Mouse (Mus musculus): Measurements from ENCODE around the gene Eno3. TPM values are rescaled to one million over a fixed set of nuclear protein-coding genes. Genes with fewer than 3 reads are reported as not detected.

Gene Eno3
- total and polyA plus RNA-seq, 2 experiments from 2014 or later = 7.6 to 9.9 TPM

DNA sequence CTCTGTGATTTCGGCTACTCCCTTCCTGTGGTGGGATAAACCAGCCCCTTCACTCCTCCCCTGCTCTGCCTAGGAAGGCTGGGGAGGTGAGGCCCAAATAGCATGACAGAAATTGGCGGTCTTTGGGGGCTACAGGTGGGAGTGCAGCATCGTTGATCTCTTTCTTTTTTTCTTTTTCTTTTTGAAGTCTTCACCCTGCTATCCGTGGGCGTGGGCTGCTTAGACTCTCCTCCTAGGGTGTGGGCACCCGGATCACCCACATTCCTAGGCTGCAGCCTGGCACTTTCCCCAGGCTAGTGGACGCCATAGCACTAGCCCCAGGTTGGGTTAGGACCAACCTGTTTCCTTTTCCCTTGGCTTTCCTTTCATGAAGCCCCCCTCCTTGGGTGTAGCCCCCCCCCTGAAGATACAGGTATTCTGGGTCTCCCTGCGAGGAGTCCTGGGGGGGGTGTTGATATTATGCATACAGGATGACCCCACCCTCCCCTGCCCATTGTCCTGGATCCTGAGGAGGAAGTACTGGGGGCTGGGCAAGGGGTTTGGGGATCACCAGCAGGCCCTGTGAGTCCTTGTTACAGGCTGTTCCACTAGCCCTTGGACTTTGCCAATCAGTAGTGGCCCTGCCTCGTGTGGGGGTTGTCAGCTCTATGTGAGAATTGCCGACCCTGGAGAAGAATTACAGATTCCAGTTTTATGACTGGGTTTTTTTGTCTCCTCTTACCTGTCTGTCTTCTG, 44.4 kb downstream of the Eno3 start:
- no peak for TF ChIP-seq CTCF (IDR thresholded peaks at IDR 0.05)
- WGBS = 14% methylated on average over 10 of the region's 10 CpGs
- H3K4me3 ChIP-seq (ENCODE audit: low read depth, low read length) = peak overlapping the region; percentile 98
- H3K4me1 ChIP-seq (ENCODE audit: insufficient read depth, low read length) = peaks cover 9% of the 10 kb centered on the region; the same call in 1 of the 2 replicates
- H3K36me3 ChIP-seq (ENCODE audit: insufficient read depth, low read length) = peaks cover 32% of the 10 kb centered on the region
- DNase-seq (ENCODE audit: low spot score) (no peak), ATAC-seq (ENCODE audit: low FRiP score) (no peak)
- no peak overlapping the region for H3K27ac ChIP-seq (ENCODE audit: low read depth, low read length)
- peak overlapping the region; percentile 82 for H3K4me2 ChIP-seq (ENCODE audit: low read depth, low read length, poor library complexity, severe bottlenecking)
- no peaks in the 10 kb centered on the region for H3K9me3 ChIP-seq (ENCODE audit: low read length)
- no peaks in the 10 kb centered on the region for H3K27me3 ChIP-seq (ENCODE audit: insufficient read depth, low read length)
- H3K9ac ChIP-seq (replicated peaks; ENCODE audit: low read length, poor library complexity, severe bottlenecking) = peak overlapping the region; percentile 95

DNA sequence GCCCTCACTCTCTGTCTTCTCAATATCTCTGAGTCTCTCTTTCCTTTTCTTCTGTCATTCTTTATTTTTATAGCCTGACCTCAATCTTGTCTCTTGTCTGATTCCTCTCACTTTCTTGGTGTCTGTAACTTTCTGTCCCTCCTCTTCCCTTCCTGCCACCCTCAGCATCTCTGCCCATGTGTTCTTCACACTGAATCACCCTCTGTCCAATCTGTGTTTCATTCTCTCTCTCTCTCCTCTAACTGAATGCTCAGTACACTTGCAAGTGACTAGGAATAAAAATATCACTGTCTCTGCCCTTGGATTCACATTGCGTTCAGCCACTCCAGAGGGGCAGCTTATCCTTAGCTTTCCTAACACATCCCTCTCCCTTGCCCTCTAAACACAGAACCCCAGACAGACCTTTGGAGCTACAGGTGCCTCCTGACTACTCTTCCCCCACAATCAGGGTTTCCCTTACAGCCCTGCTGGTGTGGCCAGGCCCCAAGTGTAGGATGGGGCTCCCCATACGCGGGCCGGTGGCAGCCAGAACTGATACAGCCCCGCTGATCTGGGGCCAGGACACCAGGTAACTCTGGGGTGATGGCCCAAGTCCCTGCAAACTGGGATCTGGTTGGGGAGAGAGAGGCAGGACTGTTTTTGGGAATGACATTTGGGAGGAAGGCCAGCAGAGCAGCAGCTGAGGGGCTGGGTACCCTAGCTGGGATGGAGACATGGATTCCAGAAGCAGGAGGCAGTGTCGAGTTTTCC, 45.2 kb downstream of the Eno3 start:
- TF ChIP-seq CTCF (IDR thresholded peaks at IDR 0.05) = no peak
- peaks cover 9% of the 10 kb centered on the region; the same call in 1 of the 2 replicates for H3K4me1 ChIP-seq (ENCODE audit: insufficient read depth, low read length)
- peak overlapping the region; percentile 95 for H3K9ac ChIP-seq (replicated peaks; ENCODE audit: low read length, poor library complexity, severe bottlenecking)
- peak overlapping the region; percentile 82 for H3K4me2 ChIP-seq (ENCODE audit: low read depth, low read length, poor library complexity, severe bottlenecking)
- 75% methylated on average over 6 of the region's 6 CpGs for WGBS
- H3K27me3 ChIP-seq (ENCODE audit: insufficient read depth, low read length) = no peaks in the 10 kb centered on the region
- ATAC-seq (ENCODE audit: low FRiP score) (no peak), DNase-seq (ENCODE audit: low spot score) (no peak)
- no peaks in the 10 kb centered on the region for H3K9me3 ChIP-seq (ENCODE audit: low read length)
- H3K4me3 ChIP-seq (ENCODE audit: low read depth, low read length) = peak overlapping the region; percentile 98; the same call in 1 of the 2 replicates
- H3K27ac ChIP-seq (ENCODE audit: low read depth, low read length) = no peak overlapping the region
- peaks cover 39% of the 10 kb centered on the region for H3K36me3 ChIP-seq (ENCODE audit: insufficient read depth, low read length)

DNA sequence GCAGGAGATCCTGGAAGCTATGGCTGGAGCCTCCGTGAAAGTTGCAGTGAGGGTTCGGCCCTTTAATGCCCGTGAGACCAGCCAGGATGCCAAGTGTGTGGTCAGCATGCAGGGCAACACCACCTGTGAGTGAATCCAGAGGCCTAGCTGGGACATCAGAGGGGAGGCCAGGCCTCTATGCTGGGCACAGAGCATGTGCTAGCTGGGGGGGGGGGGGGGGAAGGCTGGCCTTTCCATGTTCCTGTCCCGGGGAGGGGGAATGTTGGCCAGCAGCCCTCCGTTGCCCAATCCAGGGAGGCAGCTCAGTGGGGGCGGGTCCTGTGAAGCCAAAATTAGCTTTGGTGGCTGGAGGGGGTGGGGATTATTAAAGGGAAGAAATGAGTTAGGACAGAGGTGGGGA, 45.8 kb downstream of the Eno3 start:
- ATAC-seq (ENCODE audit: low FRiP score) = no peak
- Histone ChIP-seq H3K4me1 (ENCODE audit: insufficient read depth, low read length) (peaks cover 9% of the 10 kb centered on the region; the same call in 1 of the 2 replicates), H3K9ac (replicated peaks; ENCODE audit: low read length, poor library complexity, severe bottlenecking) (peak overlapping the region; percentile 95), H3K36me3 (ENCODE audit: insufficient read depth, low read length) (peaks cover 44% of the 10 kb centered on the region), H3K9me3 (ENCODE audit: low read length) (no peaks in the 10 kb centered on the region), H3K27ac (ENCODE audit: low read depth, low read length) (no peak overlapping the region), H3K4me2 (ENCODE audit: low read depth, low read length, poor library complexity, severe bottlenecking) (0 out of 2 replicates have a peak overlapping the region, but pooled peaks have one; percentile 82), H3K27me3 (ENCODE audit: insufficient read depth, low read length) (no peaks in the 10 kb centered on the region), H3K4me3 (ENCODE audit: low read depth, low read length) (peak overlapping the region; percentile 2; the same call in 1 of the 2 replicates)
- no peak for TF ChIP-seq CTCF (IDR thresholded peaks at IDR 0.05)
- no peak for DNase-seq (ENCODE audit: low spot score)
- WGBS = 69% methylated on average over 6 of the region's 6 CpGs

DNA sequence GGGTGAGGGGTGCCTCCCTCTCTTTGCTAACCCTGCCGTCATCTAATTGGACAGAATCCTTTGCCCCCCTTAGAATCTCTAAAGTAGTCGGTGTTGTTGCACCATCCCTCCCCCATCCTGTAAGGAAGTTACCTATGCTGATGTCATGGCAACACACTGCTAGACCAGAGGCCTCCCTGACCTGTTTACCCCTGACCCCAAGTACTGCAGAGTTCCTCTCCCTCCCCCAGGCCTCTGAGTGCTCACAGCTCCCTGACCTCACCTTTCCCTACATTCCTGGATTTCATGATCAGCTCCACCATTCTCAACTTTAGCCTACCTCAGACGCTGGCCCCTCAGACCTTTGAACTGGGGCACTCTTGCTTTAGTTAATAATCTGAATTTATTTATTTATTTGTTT, 49.1 kb downstream of the Eno3 start:
- WGBS = 86% methylated on average over 3 of the region's 3 CpGs
- no peak overlapping the region for H3K9ac ChIP-seq (replicated peaks; ENCODE audit: low read length, poor library complexity, severe bottlenecking)
- ATAC-seq (ENCODE audit: low FRiP score) (no peak), DNase-seq (ENCODE audit: low spot score) (no peak)
- no peak overlapping the region for H3K27ac ChIP-seq (ENCODE audit: low read depth, low read length)
- H3K4me3 ChIP-seq (ENCODE audit: low read depth, low read length) = no peak overlapping the region
- peaks cover 9% of the 10 kb centered on the region; the same call in 1 of the 2 replicates for H3K4me1 ChIP-seq (ENCODE audit: insufficient read depth, low read length)
- H3K36me3 ChIP-seq (ENCODE audit: insufficient read depth, low read length) = peaks cover 72% of the 10 kb centered on the region
- no peaks in the 10 kb centered on the region for H3K9me3 ChIP-seq (ENCODE audit: low read length)
- H3K27me3 ChIP-seq (ENCODE audit: insufficient read depth, low read length) = no peaks in the 10 kb centered on the region
- TF ChIP-seq CTCF (IDR thresholded peaks at IDR 0.05) = no peak
- no peak overlapping the region for H3K4me2 ChIP-seq (ENCODE audit: low read depth, low read length, poor library complexity, severe bottlenecking)

DNA sequence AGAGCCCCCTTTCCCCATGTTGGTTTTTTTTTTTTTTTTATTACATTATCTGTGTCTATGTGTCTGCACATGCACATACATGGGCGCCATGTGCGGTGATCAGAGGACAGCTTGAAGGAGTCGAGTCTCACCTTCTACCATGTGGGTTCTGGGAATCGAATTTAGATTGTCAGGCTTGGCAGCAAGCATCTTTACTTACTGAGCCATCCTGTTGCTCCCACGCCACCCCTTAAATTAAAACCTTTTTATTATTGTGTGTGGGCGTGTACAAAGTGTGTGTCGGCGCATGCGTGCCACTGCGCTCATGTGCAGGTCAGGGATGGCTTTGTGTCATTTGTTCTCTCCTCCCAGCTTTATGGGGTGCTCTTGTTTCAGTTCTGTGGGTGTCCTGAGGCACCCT, 54.0 kb downstream of the Eno3 start:
- peaks cover 60% of the 10 kb centered on the region for H3K36me3 ChIP-seq (ENCODE audit: insufficient read depth, low read length)
- no peak overlapping the region for H3K9ac ChIP-seq (replicated peaks; ENCODE audit: low read length, poor library complexity, severe bottlenecking)
- no peaks in the 10 kb centered on the region for H3K27me3 ChIP-seq (ENCODE audit: insufficient read depth, low read length)
- no peaks in the 10 kb centered on the region for H3K9me3 ChIP-seq (ENCODE audit: low read length)
- H3K4me2 ChIP-seq (ENCODE audit: low read depth, low read length, poor library complexity, severe bottlenecking) = no peak overlapping the region
- no peak for DNase-seq (ENCODE audit: low spot score)
- H3K4me1 ChIP-seq (ENCODE audit: insufficient read depth, low read length) = no peaks in the 10 kb centered on the region
- TF ChIP-seq CTCF (IDR thresholded peaks at IDR 0.05) = no peak
- H3K27ac ChIP-seq (ENCODE audit: low read depth, low read length) = no peak overlapping the region
- H3K4me3 ChIP-seq (ENCODE audit: low read depth, low read length) = no peak overlapping the region
- 95% methylated on average over 10 of the region's 10 CpGs for WGBS
- ATAC-seq (ENCODE audit: low FRiP score) = no peak

Small RNA genes lying within 50 kb of the gene (microRNA-seq; reads per million reads assigned to microRNA genes)
- gene Mir6925 (ENCODE audit: borderline number of aligned reads) = not detected

Other genes starting within 250 kb of the Eno3 start
- 35.6 and 55.1 TPM in 2 replicates for gene Pelp1, start 247.2 kb upstream of the Eno3 start, total RNA-seq (2014; rRNA removed)
- 28.0 and 28.3 TPM in 2 replicates for gene Pelp1, start 247.2 kb upstream of the Eno3 start, polyA plus RNA-seq (2015; fragmentation: Nextera tagmentation; extraction: Ambion mirVana)
- 99.9 and 119 TPM in 2 replicates for gene Arrb2, start 224.6 kb upstream of the Eno3 start, total RNA-seq (2014; rRNA removed)
- gene Arrb2, start 224.6 kb upstream of the Eno3 start, polyA plus RNA-seq (2015; fragmentation: Nextera tagmentation; extraction: Ambion mirVana) = 55.0 and 55.6 TPM in 2 replicates
- gene Med11, start 205.3 kb upstream of the Eno3 start, total RNA-seq (2014; rRNA removed) = 23.7 and 30.1 TPM in 2 replicates
- 28.2 and 36.8 TPM in 2 replicates for gene Med11, start 205.3 kb upstream of the Eno3 start, polyA plus RNA-seq (2015; fragmentation: Nextera tagmentation; extraction: Ambion mirVana)
- 0.44 and 0.71 TPM in 2 replicates for gene Zmynd15, start 197.8 kb upstream of the Eno3 start, total RNA-seq (2014; rRNA removed)
- gene Zmynd15, start 197.8 kb upstream of the Eno3 start, polyA plus RNA-seq (2015; fragmentation: Nextera tagmentation; extraction: Ambion mirVana) = 0.47 and 0.70 TPM in 2 replicates
- gene Cxcl16, start 197.2 kb upstream of the Eno3 start, total RNA-seq (2014; rRNA removed) = 1.2 and 1.9 TPM in 2 replicates
- 3.1 and 3.2 TPM in 2 replicates for gene Cxcl16, start 197.2 kb upstream of the Eno3 start, polyA plus RNA-seq (2015; fragmentation: Nextera tagmentation; extraction: Ambion mirVana)
- 7.4 and 12.1 TPM in 2 replicates for gene Tm4sf5, start 152.0 kb upstream of the Eno3 start, total RNA-seq (2014; rRNA removed)
- gene Tm4sf5, start 152.0 kb upstream of the Eno3 start, polyA plus RNA-seq (2015; fragmentation: Nextera tagmentation; extraction: Ambion mirVana) = 18.8 and 19.8 TPM in 2 replicates
- not detected in 2 replicates for gene Vmo1, start 142.6 kb upstream of the Eno3 start, total RNA-seq (2014; rRNA removed)
- gene Vmo1, start 142.6 kb upstream of the Eno3 start, polyA plus RNA-seq (2015; fragmentation: Nextera tagmentation; extraction: Ambion mirVana) = 0.53 and 0.65 TPM in 2 replicates
- not detected in 2 replicates for gene Gltpd2, start 138.0 kb upstream of the Eno3 start, total RNA-seq (2014; rRNA removed)
- gene Gltpd2, start 138.0 kb upstream of the Eno3 start, polyA plus RNA-seq (2015; fragmentation: Nextera tagmentation; extraction: Ambion mirVana) = 0.21 and 0.25 TPM in 2 replicates
- gene Psmb6, start 131.8 kb upstream of the Eno3 start, total RNA-seq (2014; rRNA removed) = 455 and 493 TPM in 2 replicates
- 818 and 874 TPM in 2 replicates for gene Psmb6, start 131.8 kb upstream of the Eno3 start, polyA plus RNA-seq (2015; fragmentation: Nextera tagmentation; extraction: Ambion mirVana)
- gene Gm40193, start 124.3 kb upstream of the Eno3 start, total RNA-seq (2014; rRNA removed) = not detected in 2 replicates
- gene Gm40193, start 124.3 kb upstream of the Eno3 start, polyA plus RNA-seq (2015; fragmentation: Nextera tagmentation; extraction: Ambion mirVana) = not detected in 2 replicates
- 46.8 and 71.5 TPM in 2 replicates for gene Pld2, start 117.1 kb upstream of the Eno3 start, total RNA-seq (2014; rRNA removed)
- gene Pld2, start 117.1 kb upstream of the Eno3 start, polyA plus RNA-seq (2015; fragmentation: Nextera tagmentation; extraction: Ambion mirVana) = 18.0 and 19.4 TPM in 2 replicates
- gene Mink1, start 94.3 kb upstream of the Eno3 start, total RNA-seq (2014; rRNA removed) = 80.9 and 82.1 TPM in 2 replicates
- 15.6 and 17.1 TPM in 2 replicates for gene Mink1, start 94.3 kb upstream of the Eno3 start, polyA plus RNA-seq (2015; fragmentation: Nextera tagmentation; extraction: Ambion mirVana)
- not detected in 2 replicates for gene 4930544D05Rik, start 41.4 kb upstream of the Eno3 start, total RNA-seq (2014; rRNA removed)
- gene 4930544D05Rik, start 41.4 kb upstream of the Eno3 start, polyA plus RNA-seq (2015; fragmentation: Nextera tagmentation; extraction: Ambion mirVana) = not detected in 2 replicates
- gene Chrne, start 38.0 kb upstream of the Eno3 start, total RNA-seq (2014; rRNA removed) = not detected in 2 replicates
- gene Chrne, start 38.0 kb upstream of the Eno3 start, polyA plus RNA-seq (2015; fragmentation: Nextera tagmentation; extraction: Ambion mirVana) = 0.78 and 1.1 TPM in 2 replicates
- gene Gp1ba, start 18.1 kb upstream of the Eno3 start, total RNA-seq (2014; rRNA removed) = not detected in 2 replicates
- gene Gp1ba, start 18.1 kb upstream of the Eno3 start, polyA plus RNA-seq (2015; fragmentation: Nextera tagmentation; extraction: Ambion mirVana) = 0.16 and 0.29 TPM in 2 replicates
- gene Rnf167, start 10.0 kb upstream of the Eno3 start, total RNA-seq (2014; rRNA removed) = 69.1 and 74.4 TPM in 2 replicates
- 95.8 and 97.2 TPM in 2 replicates for gene Rnf167, start 10.0 kb upstream of the Eno3 start, polyA plus RNA-seq (2015; fragmentation: Nextera tagmentation; extraction: Ambion mirVana)
- gene Slc25a11, start 9.7 kb upstream of the Eno3 start, total RNA-seq (2014; rRNA removed) = 140 and 159 TPM in 2 replicates
- gene Slc25a11, start 9.7 kb upstream of the Eno3 start, polyA plus RNA-seq (2015; fragmentation: Nextera tagmentation; extraction: Ambion mirVana) = 160 and 176 TPM in 2 replicates
- gene Pfn1, start 2.6 kb upstream of the Eno3 start, total RNA-seq (2014; rRNA removed) = 438 and 486 TPM in 2 replicates
- gene Pfn1, start 2.6 kb upstream of the Eno3 start, polyA plus RNA-seq (2015; fragmentation: Nextera tagmentation; extraction: Ambion mirVana) = 600 and 608 TPM in 2 replicates
- 41.9 and 45.3 TPM in 2 replicates for gene Spag7, start 12.2 kb downstream of the Eno3 start, total RNA-seq (2014; rRNA removed)
- gene Spag7, start 12.2 kb downstream of the Eno3 start, polyA plus RNA-seq (2015; fragmentation: Nextera tagmentation; extraction: Ambion mirVana) = 125 and 131 TPM in 2 replicates
- gene Camta2, start 30.9 kb downstream of the Eno3 start, total RNA-seq (2014; rRNA removed) = 20.3 and 24.0 TPM in 2 replicates
- 23.6 and 24.5 TPM in 2 replicates for gene Camta2, start 30.9 kb downstream of the Eno3 start, polyA plus RNA-seq (2015; fragmentation: Nextera tagmentation; extraction: Ambion mirVana)
- 1.7 and 4.8 TPM in 2 replicates for gene Inca1, start 43.0 kb downstream of the Eno3 start, total RNA-seq (2014; rRNA removed)
- gene Inca1, start 43.0 kb downstream of the Eno3 start, polyA plus RNA-seq (2015; fragmentation: Nextera tagmentation; extraction: Ambion mirVana) = 2.1 and 2.2 TPM in 2 replicates
- gene Kif1c, start 43.3 kb downstream of the Eno3 start, total RNA-seq (2014; rRNA removed) = 30.9 and 31.7 TPM in 2 replicates
- 1.6 and 1.9 TPM in 2 replicates for gene Kif1c, start 43.3 kb downstream of the Eno3 start, polyA plus RNA-seq (2015; fragmentation: Nextera tagmentation; extraction: Ambion mirVana)
- 8.7 and 10.0 TPM in 2 replicates for gene Zfp3, start 107.0 kb downstream of the Eno3 start, total RNA-seq (2014; rRNA removed)
- gene Zfp3, start 107.0 kb downstream of the Eno3 start, polyA plus RNA-seq (2015; fragmentation: Nextera tagmentation; extraction: Ambion mirVana) = 9.7 and 10.3 TPM in 2 replicates
- gene Scimp, start 155.4 kb downstream of the Eno3 start, total RNA-seq (2014; rRNA removed) = not detected in 2 replicates
- gene Scimp, start 155.4 kb downstream of the Eno3 start, polyA plus RNA-seq (2015; fragmentation: Nextera tagmentation; extraction: Ambion mirVana) = not detected in 2 replicates
- 66.4 and 98.4 TPM in 2 replicates for gene Rabep1, start 187.6 kb downstream of the Eno3 start, total RNA-seq (2014; rRNA removed)
- 102 and 116 TPM in 2 replicates for gene Rabep1, start 187.6 kb downstream of the Eno3 start, polyA plus RNA-seq (2015; fragmentation: Nextera tagmentation; extraction: Ambion mirVana)